Mouse (Mus musculus) limb, embryonic 12.5 days (tissue): Measurements from ENCODE around the gene Prkar1a. TPM values are rescaled to one million over a fixed set of nuclear protein-coding genes. Genes with fewer than 3 reads are reported as not detected.
"Not testable (repeated sequence)": the region's sequence is repeated elsewhere in the genome, so short reads cannot be mapped to it uniquely, and the experiment has no call there.

Experiments
- ATAC-seq: fragments of 200-750 bp; cut with Nextera tagmentation; 2 replicates; pipeline ENCODE4 v1.8.0; 2017; ENCODE audit warnings: low read depth, moderate TSS enrichment; ENCODE audit not compliant: insufficient number of reproducible peaks, insufficient read depth, low FRiP score, low TSS enrichment
- H3K27ac ChIP-seq: fragments of 300-500 bp; sonication (generic); 2 replicates; pipeline ENCODE4 v1.5.1; 2016; ENCODE audit warnings: mild to moderate bottlenecking, moderate library complexity
- H3K27me3 ChIP-seq: fragments of 300-500 bp; sonication (generic); 2 replicates; pipeline ENCODE4 v1.6.1; 2016; ENCODE audit warnings: mild to moderate bottlenecking, moderate library complexity
- H3K36me3 ChIP-seq: fragments of 300-500 bp; sonication (generic); 2 replicates; pipeline ENCODE4 v1.6.1; 2016; ENCODE audit warnings: mild to moderate bottlenecking, moderate library complexity
- H3K4me1 ChIP-seq: fragments of 300-500 bp; sonication (generic); replicated peaks from 2 replicates; pipeline ENCODE4 v1.6.1; 2016
- H3K4me2 ChIP-seq: fragments of 300-500 bp; sonication (generic); 2 replicates; pipeline ENCODE4 v1.6.1; 2016; ENCODE audit warnings: mild to moderate bottlenecking, moderate library complexity
- H3K4me3 ChIP-seq: fragments of 300-500 bp; sonication (generic); replicated peaks from 2 replicates; pipeline ENCODE4 v1.5.1; 2016; ENCODE audit warnings: mild to moderate bottlenecking
- H3K9ac ChIP-seq: fragments of 300-500 bp; sonication (generic); replicated peaks from 2 replicates; pipeline ENCODE4 v1.6.1; 2016; ENCODE audit warnings: mild to moderate bottlenecking, moderate library complexity
- H3K9me3 ChIP-seq: fragments of 300-500 bp; sonication (generic); 2 replicates; pipeline ENCODE4 v1.6.1; 2016; ENCODE audit warnings: mild to moderate bottlenecking, moderate library complexity
- WGBS: fragments of 180-500 bp; shearing (Covaris S2); methylation state at CpG from one replicate; pipeline ENCODE4 v1.1.7; 2016; 5-methylcytosine and 5-hydroxymethylcytosine counted together
- polyA plus RNA-seq: library from polyadenylated mRNA; unstranded; fragments of >200 nt; fragmentation: Nextera tagmentation; extraction: Ambion mirVana; gene quantifications from 2 replicates; pipeline ENCODE4 v1.2.1, GENCODE M21; 2016

Prkar1a gene
- polyA plus RNA-seq, 1 experiment from 2014 or later, result 359 TPM

GRCm38 (mm10) chr11:109619055-109619454, 30.1 kb upstream of the Prkar1a start:
- H3K9me3 ChIP-seq, H3K9ac ChIP-seq, ATAC-seq, H3K4me2 ChIP-seq, H3K4me3 ChIP-seq, H3K27me3 ChIP-seq, H3K27ac ChIP-seq, H3K36me3 ChIP-seq: not testable (repeated sequence)
- H3K4me1 ChIP-seq, result peaks cover 23% of the 10 kb centered on the region
- 37% methylated on average over 8 of the region's 8 CpGs for WGBS

- Histone ChIP-seq H3K4me2 (no peak overlapping the region), H3K4me1 (peaks cover 23% of the 10 kb centered on the region), H3K9ac (no peak overlapping the region), H3K4me3 (no peak overlapping the region), H3K36me3 (no peaks in the 10 kb centered on the region), H3K9me3 (0 out of 2 replicates have a peak, but pooled peaks cover 5% of the 10 kb centered on the region), H3K27ac (no peak overlapping the region), H3K27me3 (no peaks in the 10 kb centered on the region)
- no peak for ATAC-seq
- WGBS, result 70% methylated on average over 6 of the region's 6 CpGs
These were observed 28.8 kb upstream of the Prkar1a start for GRCm38 (mm10) chr11:109620356-109620755.

- Histone ChIP-seq H3K36me3 (no peaks in the 10 kb centered on the region), H3K4me3 (no peak overlapping the region), H3K27me3 (no peaks in the 10 kb centered on the region), H3K4me2 (no peak overlapping the region), H3K4me1 (peaks cover 23% of the 10 kb centered on the region), H3K9ac (no peak overlapping the region), H3K9me3 (0 out of 2 replicates have a peak, but pooled peaks cover 5% of the 10 kb centered on the region), H3K27ac (no peak overlapping the region)
- ATAC-seq, result no peak
- WGBS, result 11% methylated on average over 2 of the region's 2 CpGs
These were observed 28.0 kb upstream of the Prkar1a start for GRCm38 (mm10) chr11:109621183-109621582.

- Histone ChIP-seq H3K4me1 (peaks cover 14% of the 10 kb centered on the region), H3K36me3 (no peaks in the 10 kb centered on the region), H3K27ac (no peak overlapping the region), H3K27me3 (no peaks in the 10 kb centered on the region), H3K9ac (0 out of 2 replicates have a peak overlapping the region, but pooled peaks have one; percentile 27), H3K4me3 (0 out of 2 replicates have a peak overlapping the region, but pooled peaks have one; percentile 3), H3K9me3 (0 out of 2 replicates have a peak, but pooled peaks cover 5% of the 10 kb centered on the region), H3K4me2 (peak overlapping the region; percentile 43)
- no peak; the same call in 1 of the 2 replicates for ATAC-seq
- 15% methylated on average over 15 of the region's 15 CpGs for WGBS
These were observed 26.6 kb upstream of the Prkar1a start for GRCm38 (mm10) chr11:109622518-109623037.

- no peak overlapping the region for H3K4me3 ChIP-seq
- no peak overlapping the region for H3K9ac ChIP-seq
- H3K27ac ChIP-seq, result no peak overlapping the region
- H3K36me3 ChIP-seq, result no peaks in the 10 kb centered on the region
- 85% methylated on average over 7 of the region's 7 CpGs for WGBS
- no peak overlapping the region for H3K4me2 ChIP-seq
- H3K27me3 ChIP-seq, result no peaks in the 10 kb centered on the region
- H3K4me1 ChIP-seq, result peaks cover 14% of the 10 kb centered on the region
- H3K9me3 ChIP-seq, result 0 out of 2 replicates have a peak, but pooled peaks cover 5% of the 10 kb centered on the region
- ATAC-seq, result no peak
These were observed 26.0 kb upstream of the Prkar1a start for GRCm38 (mm10) chr11:109623238-109623637.

GRCm38 (mm10) chr11:109627648-109628047, 21.6 kb upstream of the Prkar1a start:
- Histone ChIP-seq H3K4me3 (no peak overlapping the region), H3K27ac (no peak overlapping the region), H3K36me3 (no peaks in the 10 kb centered on the region), H3K9ac (no peak overlapping the region), H3K4me2 (no peak overlapping the region), H3K27me3 (no peaks in the 10 kb centered on the region), H3K4me1 (peaks cover 7% of the 10 kb centered on the region), H3K9me3 (0 out of 2 replicates have a peak, but pooled peaks cover 5% of the 10 kb centered on the region)
- 89% methylated on average over 4 of the region's 4 CpGs for WGBS
- ATAC-seq, result no peak

- ATAC-seq, result no peak
- Histone ChIP-seq H3K4me2 (no peak overlapping the region), H3K27me3 (no peaks in the 10 kb centered on the region), H3K4me1 (peaks cover 3% of the 10 kb centered on the region), H3K36me3 (no peaks in the 10 kb centered on the region), H3K4me3 (no peak overlapping the region), H3K27ac (no peak overlapping the region), H3K9me3 (0 out of 2 replicates have a peak, but pooled peaks cover 5% of the 10 kb centered on the region), H3K9ac (no peak overlapping the region)
- WGBS, result 91% methylated on average over 3 of the region's 3 CpGs
These were observed 21.1 kb upstream of the Prkar1a start for GRCm38 (mm10) chr11:109628099-109628498.

GRCm38 (mm10) chr11:109629021-109629521, 20.1 kb upstream of the Prkar1a start:
- Histone ChIP-seq H3K4me2 (no peak overlapping the region), H3K9ac (no peak overlapping the region), H3K36me3 (no peaks in the 10 kb centered on the region), H3K4me1 (no peaks in the 10 kb centered on the region), H3K4me3 (no peak overlapping the region), H3K27me3 (no peaks in the 10 kb centered on the region), H3K9me3 (0 out of 2 replicates have a peak, but pooled peaks cover 5% of the 10 kb centered on the region), H3K27ac (no peak overlapping the region)
- ATAC-seq, result no peak
- WGBS, result 59% methylated on average over 10 of the region's 10 CpGs

GRCm38 (mm10) chr11:109634928-109635327, 14.3 kb upstream of the Prkar1a start:
- Histone ChIP-seq H3K4me3 (no peak overlapping the region), H3K36me3 (no peaks in the 10 kb centered on the region), H3K4me1 (no peaks in the 10 kb centered on the region), H3K9me3 (no peaks in the 10 kb centered on the region), H3K4me2 (no peak overlapping the region), H3K9ac (no peak overlapping the region), H3K27me3 (no peaks in the 10 kb centered on the region), H3K27ac (no peak overlapping the region)
- ATAC-seq, result no peak
- 79% methylated on average over 9 of the region's 9 CpGs for WGBS

GRCm38 (mm10) chr11:109635871-109636395, 13.3 kb upstream of the Prkar1a start:
- no peaks in the 10 kb centered on the region for H3K4me1 ChIP-seq
- 85% methylated on average over 6 of the region's 6 CpGs for WGBS
- no peaks in the 10 kb centered on the region for H3K9me3 ChIP-seq
- H3K4me3 ChIP-seq, result no peak overlapping the region
- no peak for ATAC-seq
- no peaks in the 10 kb centered on the region for H3K27me3 ChIP-seq
- H3K9ac ChIP-seq, result no peak overlapping the region
- no peaks in the 10 kb centered on the region for H3K36me3 ChIP-seq
- H3K4me2 ChIP-seq, result no peak overlapping the region
- no peak overlapping the region for H3K27ac ChIP-seq

GRCm38 (mm10) chr11:109641498-109642222, 7.5 kb upstream of the Prkar1a start:
- Histone ChIP-seq H3K9ac (no peak overlapping the region), H3K4me2 (no peak overlapping the region), H3K9me3 (no peaks in the 10 kb centered on the region), H3K4me1 (no peaks in the 10 kb centered on the region), H3K36me3 (no peaks in the 10 kb centered on the region), H3K27me3 (no peaks in the 10 kb centered on the region), H3K27ac (no peak overlapping the region), H3K4me3 (no peak overlapping the region)
- ATAC-seq, result no peak
- WGBS, result 78% methylated on average over 5 of the region's 5 CpGs
